Mouse (Mus musculus) G1E (cell line): ENCODE results near the gene Tnfsf10. TPM values are rescaled to one million over a fixed set of nuclear protein-coding genes. Genes with fewer than 3 reads are reported as not detected.
"Not testable (repeated sequence)": the region's sequence is repeated elsewhere in the genome, so short reads cannot be mapped to it uniquely, and the experiment has no call there.

Source experiments
- ATAC-seq: 2 replicates; pipeline ENCODE4 v1.8.0; 2016; ENCODE audit warnings: mild to moderate bottlenecking; ENCODE audit not compliant: insufficient number of reproducible peaks, poor library complexity, low FRiP score, severe bottlenecking; ENCODE audit errors: extremely low read depth
- DNase-seq: peaks from one replicate; pipeline ENCODE4 v3.0.0; 2012; ENCODE audit warnings: low spot score
- H3K27me3 ChIP-seq: 2 replicates; pipeline ENCODE4 v1.6.1; 2012; ENCODE audit warnings: mild to moderate bottlenecking, low read length, inconsistent platforms; ENCODE audit not compliant: insufficient read depth
- H3K36me3 ChIP-seq: replicated peaks from 2 replicates; pipeline ENCODE3; 2012; ENCODE audit warnings: mild to moderate bottlenecking, inconsistent platforms
- H3K4me1 ChIP-seq: 2 replicates; pipeline ENCODE4 v1.6.1; 2012; ENCODE audit warnings: low read depth, low read length, inconsistent platforms, mixed read lengths; ENCODE audit not compliant: insufficient read depth
- H3K4me3 ChIP-seq: 2 replicates; pipeline ENCODE4 v1.5.1; 2012; ENCODE audit warnings: low read depth, mild to moderate bottlenecking, inconsistent platforms, low read length, moderate library complexity, mixed read lengths
- H3K9me3 ChIP-seq: replicated peaks from 2 replicates; pipeline ENCODE4 v1.6.1; 2012; ENCODE audit warnings: inconsistent platforms
- CTCF ChIP-seq: IDR thresholded peaks from 2 replicates; pipeline ENCODE4 v1.5.1; 2012; ENCODE audit warnings: low read depth, low read length, inconsistent platforms, mixed read lengths
- GATA1 ChIP-seq: IDR thresholded peaks from 2 replicates; pipeline ENCODE4 v1.6.1; 2012; ENCODE audit warnings: borderline replicate concordance, low read length, inconsistent platforms, mixed read lengths
- GATA2 ChIP-seq: IDR thresholded peaks from 2 replicates; pipeline ENCODE4 v1.6.1; 2012; ENCODE audit warnings: low read depth, low read length, inconsistent platforms, borderline replicate concordance
- POLR2AphosphoS5 ChIP-seq: IDR thresholded peaks from 2 replicates; pipeline ENCODE4 v1.6.1; 2012; ENCODE audit warnings: low read depth, low read length, inconsistent platforms; ENCODE audit not compliant: insufficient replicate concordance
- TAL1 ChIP-seq: conservative IDR thresholded peaks from 2 replicates; pipeline ENCODE4 v1.6.1; 2012; ENCODE audit warnings: low read depth, low read length, inconsistent platforms, mixed read lengths
- polyA plus RNA-seq: library from polyadenylated mRNA; stranded (reverse); fragments of >175 nt; gene quantifications from 2 replicates; pipeline ENCODE4 v1.2.3, GENCODE M21; 2012
- total RNA-seq, 2 experiments: library from RNA; stranded (forward) in 1 of 2; stranded (reverse) in 1 of 2; fragments of 200-1000 nt in 1 of 2; fragments of >200 nt in 1 of 2; fragmentation: Nextera tagmentation in 1 of 2; gene quantifications; 2 replicates each; pipeline ENCODE4 v1.2.3; 2014 to 2017

Gene Tnfsf10
- total and polyA plus RNA-seq, 3 experiments, result 0.14 to 5.3 (median 2.6) TPM

DNA sequence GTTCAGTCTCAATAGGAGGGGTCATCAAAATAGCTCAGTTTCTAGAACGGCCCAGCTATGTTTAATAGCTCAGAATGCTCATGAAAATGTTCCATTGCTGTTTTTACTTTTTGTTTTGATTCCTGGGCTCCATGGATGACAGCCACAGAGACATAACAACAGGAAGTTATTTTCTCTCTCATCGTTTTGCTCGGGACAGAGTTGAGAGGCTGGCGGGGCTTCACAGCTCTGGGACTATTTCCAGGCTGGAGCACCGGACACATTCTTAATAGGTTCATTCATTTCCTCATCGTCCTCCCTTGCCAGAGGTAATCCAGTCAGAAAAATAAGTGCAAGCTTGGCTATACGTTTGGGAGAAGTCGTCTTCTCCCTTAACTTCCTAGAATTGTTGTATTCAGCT is 27.9 kb upstream of the Tnfsf10 start:
- TF ChIP-seq CTCF (no peak), POLR2AphosphoS5 (no peak), GATA1 (no peak)
- Histone ChIP-seq H3K9me3 (no peaks in the 10 kb centered on the region), H3K36me3 (no peaks in the 10 kb centered on the region), H3K4me3 (no peak overlapping the region), H3K4me1 (peaks cover 68% of the 10 kb centered on the region), H3K27me3 (no peaks in the 10 kb centered on the region)
- ATAC-seq (no peak), DNase-seq (no peak)

DNA sequence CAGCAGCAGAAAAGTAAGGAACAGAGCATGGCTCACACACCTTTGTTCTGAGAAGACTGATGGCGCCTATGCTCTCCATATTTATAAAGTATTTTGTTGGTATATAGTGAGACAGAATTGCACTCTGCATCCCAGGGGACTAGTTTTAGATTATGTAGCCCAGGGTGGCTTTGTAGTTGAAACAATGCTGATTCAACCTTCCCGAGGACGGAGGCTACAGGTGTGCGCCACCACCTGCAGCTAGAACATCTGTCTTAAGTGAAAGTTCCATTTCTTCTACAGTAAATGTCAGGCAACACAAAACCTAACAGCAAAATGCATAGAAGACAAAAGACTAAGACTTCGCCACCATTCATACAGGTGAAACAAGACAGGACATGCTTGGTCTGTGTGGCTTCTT is 26.5 kb upstream of the Tnfsf10 start:
- Histone ChIP-seq H3K27me3 (no peaks in the 10 kb centered on the region), H3K4me1 (peaks cover 61% of the 10 kb centered on the region), H3K4me3 (no peak overlapping the region), H3K36me3 (no peaks in the 10 kb centered on the region), H3K9me3 (no peaks in the 10 kb centered on the region)
- no peak for DNase-seq
- no peak for ATAC-seq
- no peak for TF ChIP-seq POLR2AphosphoS5
- TF ChIP-seq GATA2, result no peak
- TF ChIP-seq GATA1, result no peak
- no peak for TF ChIP-seq CTCF
- TF ChIP-seq TAL1, result no peak

DNA sequence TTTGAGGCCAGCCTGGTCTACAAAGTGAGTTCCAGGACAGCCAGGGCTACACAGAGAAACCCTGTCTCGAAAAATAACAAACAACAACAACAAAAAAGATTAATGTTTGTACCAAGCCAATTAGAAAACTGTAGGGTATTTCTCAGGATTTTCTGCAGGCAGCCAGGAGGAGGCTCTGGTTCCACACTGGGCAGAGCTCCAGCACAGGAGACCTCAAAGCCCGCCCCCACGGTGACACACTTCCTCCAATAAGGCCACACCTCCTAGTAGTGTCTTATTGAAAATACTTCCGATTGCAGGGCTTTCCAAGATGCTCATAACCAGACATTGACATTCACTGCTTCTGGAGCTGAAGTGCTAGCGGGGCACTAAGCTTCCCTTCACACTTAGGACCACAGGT is 25.9 kb upstream of the Tnfsf10 start:
- H3K9me3 ChIP-seq, result not testable (repeated sequence)
- peak; percentile 66 for ATAC-seq

DNA sequence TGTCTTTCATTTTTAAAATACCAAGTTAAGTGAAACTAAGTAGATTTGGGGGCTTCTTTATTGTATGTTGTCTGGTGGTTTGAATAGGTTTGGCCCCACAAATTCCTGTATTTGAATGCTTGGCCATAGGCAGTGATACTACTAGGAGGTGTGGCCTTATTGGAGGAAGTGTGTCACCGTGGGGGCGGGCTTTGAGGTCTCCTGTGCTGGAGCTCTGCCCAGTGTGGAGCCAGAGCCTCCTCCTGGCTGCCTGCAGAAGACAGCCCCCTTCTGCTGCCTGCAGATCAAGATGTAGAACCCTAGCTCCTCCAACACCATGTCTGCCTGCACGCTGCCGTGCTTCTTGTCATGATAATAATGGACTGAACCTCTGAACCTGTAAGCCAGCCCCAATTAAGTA is 25.4 kb upstream of the Tnfsf10 start:
- not testable (repeated sequence) for H3K9me3 ChIP-seq, DNase-seq, H3K4me3 ChIP-seq, H3K27me3 ChIP-seq, H3K36me3 ChIP-seq
- peaks cover 57% of the 10 kb centered on the region for H3K4me1 ChIP-seq
- ATAC-seq, result peak; percentile 57; the same call in 1 of the 2 replicates

More for the DNA sequence above, 25.9 kb upstream of the Tnfsf10 start:
- not testable (repeated sequence) for DNase-seq, H3K4me3 ChIP-seq, H3K36me3 ChIP-seq, H3K27me3 ChIP-seq
- peaks cover 60% of the 10 kb centered on the region for H3K4me1 ChIP-seq

DNA sequence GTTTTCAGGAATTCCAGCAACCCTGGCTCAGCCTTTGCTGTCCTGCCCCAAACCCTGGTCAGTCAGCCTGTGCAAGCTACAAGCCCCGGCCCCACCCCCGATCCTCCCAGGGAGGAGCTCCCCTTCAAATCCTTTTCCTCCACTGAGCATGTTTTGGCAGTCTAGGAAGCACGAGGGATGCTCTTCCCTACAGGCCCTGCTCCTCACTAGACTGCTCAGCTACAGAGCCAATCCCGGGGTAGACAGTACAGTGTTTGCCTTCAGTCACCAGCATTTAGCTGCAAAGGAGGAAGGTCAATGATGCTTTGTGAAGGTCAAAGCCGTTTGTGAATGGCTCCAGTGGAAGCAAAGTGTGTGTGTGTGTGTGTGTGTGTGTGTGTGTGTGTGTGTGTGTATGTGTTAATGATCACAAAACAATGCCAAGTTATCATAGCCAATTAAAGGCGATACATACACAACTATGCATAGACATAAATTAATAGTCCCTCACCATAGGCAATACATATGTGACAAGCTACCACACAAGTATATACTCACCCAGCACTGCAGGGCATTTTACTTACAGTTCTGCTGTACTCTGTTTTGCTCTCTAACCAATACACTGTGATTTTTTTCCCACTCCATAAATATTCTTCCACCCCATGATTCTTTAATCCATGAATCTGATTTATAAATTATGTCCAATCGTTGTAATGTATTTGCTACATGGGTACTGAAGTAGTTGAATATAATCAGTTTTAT is 23.0 kb upstream of the Tnfsf10 start:
- Histone ChIP-seq H3K4me3 (no peak overlapping the region), H3K36me3 (no peaks in the 10 kb centered on the region), H3K27me3 (no peaks in the 10 kb centered on the region), H3K9me3 (no peaks in the 10 kb centered on the region), H3K4me1 (peaks cover 38% of the 10 kb centered on the region)
- TF ChIP-seq GATA1, result no peak
- no peak for TF ChIP-seq CTCF
- TF ChIP-seq POLR2AphosphoS5, result no peak
- TF ChIP-seq GATA2, result no peak
- TF ChIP-seq TAL1, result no peak
- ATAC-seq (no peak), DNase-seq (no peak)

DNA sequence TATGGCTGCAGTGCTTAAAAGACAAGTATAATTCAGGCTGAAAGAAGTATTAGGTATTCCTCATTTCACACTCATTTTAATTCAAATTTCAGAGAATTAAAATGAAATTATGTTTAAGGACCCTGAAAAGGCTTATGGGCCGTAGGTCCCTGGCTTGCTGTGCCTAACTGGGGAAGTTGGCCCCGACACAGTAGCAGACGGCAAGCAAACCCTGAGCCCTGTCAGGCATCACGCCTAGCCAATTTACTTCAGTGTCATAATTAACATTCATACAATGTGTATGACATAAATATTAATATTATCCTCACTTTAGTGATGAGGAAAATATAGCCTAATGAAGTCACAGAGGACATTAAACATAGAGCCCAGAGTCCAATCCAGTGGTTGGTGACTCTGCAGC is 16.4 kb upstream of the Tnfsf10 start:
- peaks cover 21% of the 10 kb centered on the region for H3K4me1 ChIP-seq

DNA sequence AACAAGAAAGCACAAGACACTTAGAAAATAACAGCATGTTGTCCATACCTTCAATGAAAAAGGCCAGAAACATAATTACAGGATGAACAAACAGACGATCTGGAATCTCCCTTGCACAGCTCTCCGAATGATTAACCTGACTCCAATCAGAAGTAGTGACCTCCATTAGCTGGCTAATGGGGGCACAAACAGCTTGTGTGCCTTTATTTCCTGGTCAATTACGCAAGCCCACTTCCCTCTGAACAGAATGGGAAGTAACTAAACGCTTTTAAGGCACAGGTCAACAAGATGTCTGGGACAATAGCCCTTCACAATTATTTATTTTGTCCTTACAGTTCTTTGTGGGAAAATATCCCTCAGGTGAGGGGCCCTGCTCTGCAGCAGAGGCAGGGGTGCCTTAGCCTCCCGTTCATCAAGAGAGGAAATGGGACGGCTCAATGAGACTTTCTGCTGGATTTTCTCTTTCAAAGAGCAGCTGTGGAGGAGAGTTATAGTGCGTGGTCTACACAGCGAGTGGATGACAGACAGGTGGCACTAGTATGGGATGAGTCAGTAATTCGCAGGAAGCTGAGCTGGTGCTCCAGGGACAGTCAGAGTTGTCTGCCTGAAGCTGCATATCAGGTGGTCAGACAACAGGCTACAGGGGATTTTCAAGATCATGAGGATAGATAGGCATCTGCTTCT is 14.3 kb upstream of the Tnfsf10 start:
- H3K27me3 ChIP-seq, result peaks cover 13% of the 10 kb centered on the region
- no peak for DNase-seq
- H3K36me3 ChIP-seq, result no peaks in the 10 kb centered on the region
- H3K9me3 ChIP-seq, result no peaks in the 10 kb centered on the region
- H3K4me1 ChIP-seq, result peaks cover 20% of the 10 kb centered on the region
- ATAC-seq, result no peak
- H3K4me3 ChIP-seq, result no peak overlapping the region
- TF ChIP-seq TAL1 (no peak), GATA1 (no peak)

More for the DNA sequence above, 16.4 kb upstream of the Tnfsf10 start:
- Histone ChIP-seq H3K9me3 (no peaks in the 10 kb centered on the region), H3K4me3 (no peak overlapping the region), H3K27me3 (peaks cover 5% of the 10 kb centered on the region; the same call in 1 of the 2 replicates), H3K36me3 (no peaks in the 10 kb centered on the region)
- TF ChIP-seq GATA1 (no peak), CTCF (no peak), POLR2AphosphoS5 (no peak), GATA2 (no peak), TAL1 (no peak)
- ATAC-seq (no peak), DNase-seq (no peak)
